Mouse (Mus musculus) forebrain, embryonic 16.5 days (tissue): ENCODE measurements around the gene Abtb1. TPM values are rescaled to one million over a fixed set of nuclear protein-coding genes. Genes with fewer than 3 reads are reported as not detected.

ENCODE experiments used
- ATAC-seq: fragments of 200-750 bp; cut with Nextera tagmentation; 2 replicates; pipeline ENCODE4 v1.8.0; 2017; ENCODE audit warnings: mild to moderate bottlenecking, moderate library complexity
- H3K27ac ChIP-seq: fragments of 300-500 bp; sonication (generic); 2 replicates; pipeline ENCODE4 v1.5.1; 2014; ENCODE audit warnings: low read length, control low read depth
- H3K27me3 ChIP-seq: fragments of 300-500 bp; sonication (generic); replicated peaks from 2 replicates; pipeline ENCODE4 v1.6.1; 2014; ENCODE audit warnings: low read length; ENCODE audit not compliant: control insufficient read depth, insufficient read depth
- H3K36me3 ChIP-seq: fragments of 300-500 bp; sonication (generic); 2 replicates; pipeline ENCODE4 v1.6.1; 2014; ENCODE audit not compliant: control insufficient read depth, insufficient read depth
- H3K4me1 ChIP-seq: fragments of 300-500 bp; sonication (generic); replicated peaks from 2 replicates; pipeline ENCODE4 v1.6.1; 2014; ENCODE audit warnings: low read length; ENCODE audit not compliant: control insufficient read depth, insufficient read depth
- H3K4me2 ChIP-seq: fragments of 300-500 bp; sonication (generic); 2 replicates; pipeline ENCODE4 v1.6.1; 2014; ENCODE audit warnings: mild to moderate bottlenecking, low read length, control low read depth
- H3K4me3 ChIP-seq: fragments of 300-500 bp; sonication (generic); replicated peaks from 2 replicates; pipeline ENCODE4 v1.5.1; 2014; ENCODE audit warnings: mild to moderate bottlenecking, low read length, control low read depth
- H3K9ac ChIP-seq: fragments of 300-500 bp; sonication (generic); replicated peaks from 2 replicates; pipeline ENCODE4 v1.6.1; 2014; ENCODE audit warnings: low read depth, low read length, control low read depth
- H3K9me3 ChIP-seq: fragments of 300-500 bp; sonication (generic); 2 replicates; pipeline ENCODE4 v1.6.1; 2016; ENCODE audit warnings: low read length; ENCODE audit not compliant: control insufficient read depth
- WGBS: fragments of 180-500 bp; shearing (Covaris S2); extraction: QIAGEN DNeasy Blood & Tissue Kit; methylation state at CpG from one replicate; pipeline ENCODE4 v1.1.7; 2014; 5-methylcytosine and 5-hydroxymethylcytosine counted together
- polyA plus RNA-seq: library from polyadenylated mRNA; unstranded; fragments of >200 nt; fragmentation: Nextera tagmentation; extraction: Ambion mirVana; gene quantifications from 2 replicates; pipeline ENCODE4 v1.2.1, GENCODE M21; 2015

Abtb1 gene
- polyA plus RNA-seq, 1 experiment from 2014 or later: 44.7 TPM

- ATAC-seq: no peak
- H3K4me2 ChIP-seq: no peak overlapping the region
- peaks cover 4% of the 10 kb centered on the region; the same call in 1 of the 2 replicates for H3K4me1 ChIP-seq
- H3K27ac ChIP-seq: no peak overlapping the region
- no peaks in the 10 kb centered on the region for H3K27me3 ChIP-seq
- no peak overlapping the region for H3K9ac ChIP-seq
- no peak overlapping the region for H3K4me3 ChIP-seq
- H3K9me3 ChIP-seq: no peaks in the 10 kb centered on the region
- 73% methylated on average over 4 of the region's 4 CpGs for WGBS
- H3K36me3 ChIP-seq: no peaks in the 10 kb centered on the region
Observed at GRCm38 (mm10) chr6:88803957-88804695, 37.7 kb downstream of the Abtb1 start.

GRCm38 (mm10) chr6:88803051-88803450 lies 38.7 kb downstream of the Abtb1 start:
- Histone ChIP-seq H3K4me2 (no peak overlapping the region), H3K27me3 (no peaks in the 10 kb centered on the region), H3K9ac (no peak overlapping the region), H3K36me3 (no peaks in the 10 kb centered on the region), H3K4me1 (peaks cover 4% of the 10 kb centered on the region; the same call in 1 of the 2 replicates), H3K27ac (no peak overlapping the region), H3K4me3 (no peak overlapping the region), H3K9me3 (no peaks in the 10 kb centered on the region)
- 86% methylated on average over 7 of the region's 7 CpGs for WGBS
- ATAC-seq: no peak

GRCm38 (mm10) chr6:88800735-88801134 lies 41.0 kb downstream of the Abtb1 start:
- WGBS: 48% methylated on average over 3 of the region's 3 CpGs

GRCm38 (mm10) chr6:88800191-88800590 lies 41.6 kb downstream of the Abtb1 start:
- no peak for ATAC-seq
- Histone ChIP-seq H3K36me3 (no peaks in the 10 kb centered on the region), H3K27me3 (no peaks in the 10 kb centered on the region), H3K9me3 (no peaks in the 10 kb centered on the region), H3K4me3 (no peak overlapping the region), H3K9ac (no peak overlapping the region), H3K4me1 (peaks cover 5% of the 10 kb centered on the region), H3K27ac (no peak overlapping the region), H3K4me2 (no peak overlapping the region)
- 76% methylated on average over 7 of the region's 7 CpGs for WGBS

More at GRCm38 (mm10) chr6:88800735-88801134, 41.0 kb downstream of the Abtb1 start:
- H3K9me3 ChIP-seq: no peaks in the 10 kb centered on the region
- H3K36me3 ChIP-seq: no peaks in the 10 kb centered on the region
- H3K4me3 ChIP-seq: no peak overlapping the region
- no peak overlapping the region for H3K9ac ChIP-seq
- H3K27me3 ChIP-seq: no peaks in the 10 kb centered on the region
- ATAC-seq: 0 out of 2 replicates have a peak, but pooled peaks have one; percentile 20
- H3K27ac ChIP-seq: no peak overlapping the region
- peaks cover 4% of the 10 kb centered on the region; the same call in 1 of the 2 replicates for H3K4me1 ChIP-seq
- H3K4me2 ChIP-seq: no peak overlapping the region

- Histone ChIP-seq H3K27ac (no peak overlapping the region; the same call in 1 of the 2 replicates), H3K4me2 (0 out of 2 replicates have a peak overlapping the region, but pooled peaks have one; percentile 20), H3K27me3 (no peaks in the 10 kb centered on the region), H3K9ac (no peak overlapping the region), H3K4me1 (peaks cover 32% of the 10 kb centered on the region), H3K36me3 (no peaks in the 10 kb centered on the region), H3K4me3 (no peak overlapping the region), H3K9me3 (no peaks in the 10 kb centered on the region)
- no peak; the same call in 1 of the 2 replicates for ATAC-seq
- 52% methylated on average over 14 of the region's 14 CpGs for WGBS
Observed at GRCm38 (mm10) chr6:88794561-88794971, 47.2 kb downstream of the Abtb1 start.

- H3K4me2 ChIP-seq: peak overlapping the region; percentile 38
- peak overlapping the region; percentile 46 for H3K27ac ChIP-seq
- peaks cover 32% of the 10 kb centered on the region for H3K4me1 ChIP-seq
- H3K9ac ChIP-seq: no peak overlapping the region
- H3K27me3 ChIP-seq: no peaks in the 10 kb centered on the region
- no peak overlapping the region; the same call in 1 of the 2 replicates for H3K4me3 ChIP-seq
- no peaks in the 10 kb centered on the region for H3K9me3 ChIP-seq
- ATAC-seq: peak; percentile 46
- no peaks in the 10 kb centered on the region for H3K36me3 ChIP-seq
- WGBS: 50% methylated on average over 13 of the region's 13 CpGs
Observed at GRCm38 (mm10) chr6:88793872-88794271, 47.9 kb downstream of the Abtb1 start.

GRCm38 (mm10) chr6:88793243-88793642 lies 48.5 kb downstream of the Abtb1 start:
- Histone ChIP-seq H3K36me3 (no peaks in the 10 kb centered on the region), H3K4me2 (no peak overlapping the region), H3K4me3 (no peak overlapping the region), H3K9me3 (no peaks in the 10 kb centered on the region), H3K9ac (no peak overlapping the region; the same call in 1 of the 2 replicates), H3K27ac (no peak overlapping the region), H3K4me1 (peaks cover 34% of the 10 kb centered on the region), H3K27me3 (no peaks in the 10 kb centered on the region)
- 12% methylated on average over 2 of the region's 2 CpGs for WGBS
- ATAC-seq: peak; percentile 57

- 56% methylated on average over 7 of the region's 7 CpGs for WGBS
- Histone ChIP-seq H3K27me3 (no peaks in the 10 kb centered on the region), H3K9ac (no peak overlapping the region), H3K4me3 (no peak overlapping the region), H3K36me3 (no peaks in the 10 kb centered on the region), H3K27ac (no peak overlapping the region), H3K4me1 (peaks cover 42% of the 10 kb centered on the region), H3K4me2 (no peak overlapping the region), H3K9me3 (no peaks in the 10 kb centered on the region)
- no peak for ATAC-seq
Observed at GRCm38 (mm10) chr6:88792147-88792691, 49.6 kb downstream of the Abtb1 start.

GRCm38 (mm10) chr6:88791299-88791698 lies 50.5 kb downstream of the Abtb1 start:
- Histone ChIP-seq H3K4me3 (no peak overlapping the region), H3K9me3 (no peaks in the 10 kb centered on the region), H3K27me3 (no peaks in the 10 kb centered on the region), H3K36me3 (no peaks in the 10 kb centered on the region), H3K27ac (no peak overlapping the region), H3K9ac (no peak overlapping the region), H3K4me1 (peaks cover 46% of the 10 kb centered on the region), H3K4me2 (no peak overlapping the region)
- ATAC-seq: peak; percentile 10; the same call in 1 of the 2 replicates
- WGBS: 17% methylated on average over 9 of the region's 9 CpGs
